Mouse (Mus musculus) ES-E14 (cell line): ENCODE data around the gene Gm3636. TPM values are rescaled to one million over a fixed set of nuclear protein-coding genes. Genes with fewer than 3 reads are reported as not detected.
"Not testable (repeated sequence)": the region's sequence is repeated elsewhere in the genome, so short reads cannot be mapped to it uniquely, and the experiment has no call there.

ENCODE experiments used
- DNase-seq: peaks from one replicate; pipeline ENCODE4 v3.0.0-alpha.2; 2013; ENCODE audit warnings: low read depth, low spot score
- H3K27ac ChIP-seq: 2 replicates; pipeline ENCODE4 v1.5.1; 2012; ENCODE audit warnings: low read depth, mild to moderate bottlenecking, low read length, moderate library complexity, mixed read lengths; ENCODE audit not compliant: poor library complexity, insufficient read depth, severe bottlenecking
- H3K36me3 ChIP-seq: 2 replicates; pipeline ENCODE4 v1.6.1; 2012; ENCODE audit warnings: mild to moderate bottlenecking, low read length, moderate library complexity, mixed read lengths; ENCODE audit not compliant: control insufficient read depth, poor library complexity, insufficient read depth, severe bottlenecking
- H3K4me1 ChIP-seq, 2 experiments: fragments of 150-350 bp in 1 of 2; sonication (generic) in 1 of 2; 2 replicates each; pipeline ENCODE4 v1.6.1; 2012; ENCODE audit warnings: low read length in 2 of 2, mild to moderate bottlenecking in 1 of 2, mixed read lengths in 1 of 2; ENCODE audit not compliant: control insufficient read depth in 2 of 2, insufficient read depth in 2 of 2, poor library complexity in 1 of 2
- H3K4me3 ChIP-seq, 2 experiments: fragments of 150-350 bp in 1 of 2; sonication (generic) in 1 of 2; 2 replicates each; pipeline ENCODE4 v1.5.1; 2012; ENCODE audit warnings: low read length in 2 of 2, low read depth in 1 of 2, mild to moderate bottlenecking in 1 of 2, mixed read lengths in 1 of 2; ENCODE audit not compliant: insufficient read depth in 1 of 2, poor library complexity in 1 of 2, severe bottlenecking in 1 of 2
- H3K9ac ChIP-seq: 2 replicates; pipeline ENCODE4 v1.6.1; 2012; ENCODE audit warnings: low read depth, mild to moderate bottlenecking, low read length, mixed read lengths; ENCODE audit not compliant: poor library complexity, insufficient read depth, severe bottlenecking
- H3K9me3 ChIP-seq: fragments of 150-350 bp; sonication (generic); 2 replicates; pipeline ENCODE4 v1.6.1; 2012; ENCODE audit warnings: low read depth, mild to moderate bottlenecking, low read length; ENCODE audit not compliant: control insufficient read depth, insufficient read depth
- in situ Hi-C, 2 experiments: fragments of 600-800 bp; cut with MboI; formaldehyde crosslinking; loops; one replicate each; pipeline ENCODE4 v1.15.1; 2025; ENCODE audit warnings: low sequenced_read_pairs in 2 of 2, inconsistent platforms in 1 of 2; ENCODE audit not compliant: unreplicated experiment in 2 of 2
- total RNA-seq: library from RNA; depleted of rRNA; stranded (reverse); fragments of 300-350 nt; gene quantifications from 2 replicates; pipeline ENCODE4 v1.2.3, GENCODE M21; 2012; rRNA removed

The Gm3636 gene
- total RNA-seq = 5.4 and 7.1 TPM in 2 replicates

GRCm38 (mm10) chr14:6742232-6742631 lies at the start of gene Gm3636:
Gene Gm3636, minus strand, starts transcription at chr14:6742332.
- H3K36me3 ChIP-seq, in situ Hi-C loops, H3K9ac ChIP-seq, H3K27ac ChIP-seq, H3K4me3 ChIP-seq, H3K9me3 ChIP-seq, DNase-seq, H3K4me1 ChIP-seq: not testable (repeated sequence)

GRCm38 (mm10) chr14:6774311-6774710 lies 32.2 kb upstream of the Gm3636 start, which contains the start of gene Gm8362:
Gene Gm8362, minus strand, starts transcription at chr14:6774411.
- in situ Hi-C loops, H3K4me1 ChIP-seq, H3K9me3 ChIP-seq, H3K27ac ChIP-seq, H3K9ac ChIP-seq, DNase-seq, H3K36me3 ChIP-seq, H3K4me3 ChIP-seq: not testable (repeated sequence)

GRCm38 (mm10) chr14:6757231-6757536 lies 15.1 kb upstream of the Gm3636 start:
- H3K9me3 ChIP-seq, DNase-seq, in situ Hi-C loops, H3K4me3 ChIP-seq, H3K27ac ChIP-seq, H3K9ac ChIP-seq, H3K36me3 ChIP-seq, H3K4me1 ChIP-seq: not testable (repeated sequence)

- DNase-seq, H3K27ac ChIP-seq, H3K9me3 ChIP-seq, H3K4me1 ChIP-seq, in situ Hi-C loops, H3K36me3 ChIP-seq: not testable (repeated sequence)
- Histone ChIP-seq H3K4me3 (peak overlapping the region; percentile 52 to 63; a peak in 3 of 4 replicates), H3K9ac (peak overlapping the region; percentile 55; the same call in 1 of the 2 replicates)
Observed at GRCm38 (mm10) chr14:6756384-6757230, 14.5 kb upstream of the Gm3636 start.

GRCm38 (mm10) chr14:6720151-6720550 lies 22.0 kb downstream of the Gm3636 start, which contains the start of gene Gm8050:
Gene Gm8050, minus strand, starts transcription at chr14:6720251.
- H3K27ac ChIP-seq, H3K4me3 ChIP-seq, H3K9ac ChIP-seq, H3K9me3 ChIP-seq, in situ Hi-C loops, H3K36me3 ChIP-seq, DNase-seq, H3K4me1 ChIP-seq: not testable (repeated sequence)

Other genes starting within 250 kb of the Gm3636 start
- gene Gm8356, start 205.0 kb downstream of the Gm3636 start, total RNA-seq = not detected in 2 replicates
- 0.40 and 0.85 TPM in 2 replicates for gene Gm3629, start 151.7 kb downstream of the Gm3636 start, total RNA-seq
- gene Gm3460, start 119.9 kb downstream of the Gm3636 start, total RNA-seq = not detected in 2 replicates
- not detected in 2 replicates for gene Gm10251, start 58.2 kb downstream of the Gm3636 start, total RNA-seq
- not detected in 2 replicates for gene Gm8050, start 22.1 kb downstream of the Gm3636 start, total RNA-seq
- gene Gm8362, start 32.1 kb upstream of the Gm3636 start, total RNA-seq = not detected in 2 replicates
- gene Gm3642, start 98.0 kb upstream of the Gm3636 start, total RNA-seq = not detected in 2 replicates
- gene Gm3667, start 147.6 kb upstream of the Gm3636 start, total RNA-seq = 0.94 and 1.7 TPM in 2 replicates
- not detected in 2 replicates for gene Gm6356, start 231.5 kb upstream of the Gm3636 start, total RNA-seq